Mouse (Mus musculus) mammary gland, adult 2 months (tissue): ENCODE results near the gene Kantr. TPM values are rescaled to one million over a fixed set of nuclear protein-coding genes. Genes with fewer than 3 reads are reported as not detected.

Experiments
- polyA plus RNA-seq: library from polyadenylated mRNA; depleted of rRNA; stranded (reverse); fragments of >200 nt; gene quantifications from 2 replicates; pipeline ENCODE4 v1.2.3, GENCODE M21; 2012; ENCODE audit warnings: low replicate concordance; rRNA removed

Kantr gene
- 5.7 and 7.4 TPM in 2 replicates for polyA plus RNA-seq

GRCm38 (mm10) chrX:152326996-152327688, at the start of gene Kantr:
Kantr (minus strand) TSS chrX:152327495.

GRCm38 (mm10) chrX:152368397-152369273, 41.3 kb upstream of the Kantr start, which contains the start of gene Gpr173:
Gpr173 (minus strand) TSS chrX:152368704.

GRCm38 (mm10) chrX:152342358-152342901, 15.1 kb upstream of the Kantr start, which contains the start of gene Tspyl2:
Tspyl2 (minus strand) TSS chrX:152342425.

Other genes starting within 250 kb of the Kantr start
- 18.2 and 26.9 TPM in 2 replicates for gene Iqsec2, start 183.2 kb downstream of the Kantr start, polyA plus RNA-seq
- gene Kdm5c, start 94.5 kb downstream of the Kantr start, polyA plus RNA-seq = 44.1 and 60.3 TPM in 2 replicates
- 31.4 and 41.6 TPM in 2 replicates for gene Tspyl2, start 14.9 kb upstream of the Kantr start, polyA plus RNA-seq
- 2.6 and 2.7 TPM in 2 replicates for gene Gpr173, start 41.2 kb upstream of the Kantr start, polyA plus RNA-seq
- gene Cldn34a, start 235.8 kb upstream of the Kantr start, polyA plus RNA-seq = not detected in 2 replicates